Mouse (Mus musculus): ENCODE data around the gene Nav1.

- TF ChIP-seq USF1 (IDR thresholded peaks at IDR 0.05; ENCODE audit: low read depth) = no peak
- TF ChIP-seq MYOD1 (IDR thresholded peaks at IDR 0.05; ENCODE audit: control insufficient read depth in 1 of 3, insufficient read length in 2 of 3, low read depth in 2 of 3) = no peak
- no peak for TF ChIP-seq MAX (IDR thresholded peaks at IDR 0.05; ENCODE audit: low read depth)
- no peak for TF ChIP-seq POLR2A (IDR thresholded peaks at IDR 0.05; ENCODE audit: insufficient read length, low read depth)
- no peak for TF ChIP-seq MYOG (IDR thresholded peaks at IDR 0.05; ENCODE audit: control insufficient read depth in 1 of 3, insufficient read depth in 1 of 3, insufficient read length in 2 of 3, low read depth in 2 of 3)
- TF ChIP-seq SRF (IDR thresholded peaks at IDR 0.05; ENCODE audit: control insufficient read depth, insufficient read length, low read depth) = no peak
- no peak for TF ChIP-seq CEBPB (IDR thresholded peaks at IDR 0.05; ENCODE audit: insufficient read depth, poor library complexity, severe bottlenecking)
- no peak for TF ChIP-seq POLR2AphosphoS2 (IDR thresholded peaks at IDR 0.05; ENCODE audit: insufficient read length, low read depth)
- TF ChIP-seq TCF12 (IDR thresholded peaks at IDR 0.05; ENCODE audit: insufficient read depth, poor library complexity, severe bottlenecking) = no peak
- no peak for TF ChIP-seq TCF3 (IDR thresholded peaks at IDR 0.05; ENCODE audit: insufficient read length, low read depth)
Observed at GRCm38 (mm10) chr1:135634791-135635190, 27.7 kb upstream of the Nav1 start.
